14 mouse cellular contexts compared by ENCODE assay signal in the genomic region with DNA sequence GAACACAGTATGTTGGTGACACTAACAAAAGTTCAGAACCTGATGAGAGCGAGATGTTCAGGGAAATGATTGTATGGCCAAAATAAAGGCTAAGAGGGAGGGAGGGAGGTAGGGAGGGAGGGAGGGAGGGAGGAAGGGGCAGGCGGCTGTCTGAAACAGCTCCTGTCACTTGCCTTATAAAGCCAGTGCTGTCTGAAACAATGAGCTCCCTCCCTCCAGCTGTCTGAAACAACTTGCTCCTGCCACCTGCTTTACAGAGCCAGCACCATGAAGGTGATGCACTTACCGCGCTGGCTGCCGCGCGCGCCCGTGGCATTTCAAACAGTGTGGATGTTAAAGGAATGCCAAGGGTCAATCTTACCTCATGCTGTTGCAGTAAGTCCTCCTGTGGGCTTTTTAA.
DNase-seq lines count a peak whose midpoint lies in the region; ATAC-seq and TF ChIP-seq lines count a peak whose summit lies in the region.
"Had no signal": no experiment of that assay in that cellular context is flagged by ENCODE, and none has a peak within 500 bp of the region (broad histone marks: within the 10 kb centered on the region; RNA-seq: fewer than 3 reads in every experiment).

No protein-coding gene starts in this region.

- TF ChIP-seq CTCF in brain, embryonic 14.5 days (IDR thresholded peaks at IDR 0.05; ENCODE audit: borderline replicate concordance, extremely low read depth, insufficient read depth, insufficient read length): no peak

- H3K9me3 ChIP-seq in heart, embryonic 11.5 days (replicated peaks; ENCODE audit: control insufficient read depth, low read length): no peaks in the 10 kb centered on the region
- H3K9me3 ChIP-seq in limb, embryonic 11.5 days (ENCODE audit: control insufficient read depth, low read length): no peaks in the 10 kb centered on the region
- H3K9me3 ChIP-seq in limb, embryonic 10.5 days (replicated peaks): no peaks in the 10 kb centered on the region
- H3K9me3 ChIP-seq: embryonic facial prominence, embryonic 10.5 days had no signal

- no peak for TF ChIP-seq POLR2A in brain, embryonic 14.5 days (IDR thresholded peaks at IDR 0.05; ENCODE audit: borderline replicate concordance, extremely low read depth, insufficient read depth, insufficient read length, poor library complexity, severe bottlenecking)

- no peak overlapping the region for H3K27ac ChIP-seq in heart, embryonic 11.5 days (ENCODE audit: low read depth, low read length)
- H3K27ac ChIP-seq in limb, embryonic 11.5 days (replicated peaks; ENCODE audit: low read depth, low read length): no peak overlapping the region
- H3K27ac ChIP-seq in limb, embryonic 10.5 days: no peak overlapping the region
- H3K27ac ChIP-seq: embryonic facial prominence, embryonic 10.5 days had no signal

- no peak overlapping the region for H3K9ac ChIP-seq in heart, embryonic 11.5 days (ENCODE audit: low read depth, low read length)
- no peak overlapping the region for H3K9ac ChIP-seq in limb, embryonic 11.5 days (ENCODE audit: low read length)

- 25% methylated on average over 9 of the region's 9 CpGs for WGBS in heart, embryonic 11.5 days (ENCODE audit: insufficient replicate concordance)
- 20% methylated on average over 9 of the region's 9 CpGs for WGBS in limb, embryonic 11.5 days
- 30% methylated on average over 9 of the region's 9 CpGs for WGBS in limb, embryonic 10.5 days

- 0 out of 2 replicates have a peak, but pooled peaks have one; percentile 39 for ATAC-seq in heart, embryonic 11.5 days (replicated peaks; ENCODE audit: insufficient number of reproducible peaks, low FRiP score, low TSS enrichment)
- no peak for ATAC-seq in limb, embryonic 11.5 days (ENCODE audit: insufficient number of reproducible peaks, low FRiP score, low TSS enrichment, low read depth)

- no peaks in the 10 kb centered on the region for H3K27me3 ChIP-seq in heart, embryonic 11.5 days (ENCODE audit: control insufficient read depth, insufficient read depth, low read length)
- H3K27me3 ChIP-seq in limb, embryonic 11.5 days (ENCODE audit: control insufficient read depth, insufficient read depth, low read length): no peaks in the 10 kb centered on the region
- no peaks in the 10 kb centered on the region for H3K27me3 ChIP-seq in limb, embryonic 10.5 days (ENCODE audit: low read depth, poor library complexity, severe bottlenecking)

- H3K4me1 ChIP-seq in heart, embryonic 11.5 days (ENCODE audit: control insufficient read depth, insufficient read depth, low read length): peaks cover 4% of the 10 kb centered on the region
- H3K4me1 ChIP-seq in limb, embryonic 11.5 days (ENCODE audit: control insufficient read depth, insufficient read depth, low read length): no peaks in the 10 kb centered on the region
- H3K4me1 ChIP-seq in limb, embryonic 10.5 days: peaks cover 8% of the 10 kb centered on the region

- H3K4me3 ChIP-seq in heart, embryonic 11.5 days (ENCODE audit: low read depth, low read length): no peak overlapping the region
- no peak overlapping the region for H3K4me3 ChIP-seq in limb, embryonic 11.5 days (ENCODE audit: low read depth, low read length)
- no peak overlapping the region for H3K4me3 ChIP-seq in limb, embryonic 10.5 days
- H3K4me3 ChIP-seq: embryonic facial prominence, embryonic 10.5 days had no signal

- DNase-seq in heart, adult 9 months (ENCODE audit: low spot score in 2 of 2): no peak
- DNase-seq in limb, embryonic 11.5 days (ENCODE audit: low spot score): peak; percentile 25
- DNase-seq in limb, embryonic 10.5 days (ENCODE audit: low spot score): no peak
- peak; percentile 12 for DNase-seq in 3134 (ENCODE audit: extremely low read depth, insufficient read length, low spot score)
- peak; percentile 43 for DNase-seq in brain, embryonic 14.5 days (ENCODE audit: low read depth)
- DNase-seq in adrenal gland, postnatal 14 days: no peak
- DNase-seq: adrenal gland, postnatal 36 days; cerebellum, postnatal 10 days; kidney, postnatal 4 days; lung, adult 18-20 months; right cerebral cortex, postnatal 4 days; thymus, postnatal 36 days had no signal

- H3K4me2 ChIP-seq in heart, embryonic 11.5 days: peak overlapping the region; percentile 37; the same call in 1 of the 2 replicates
- H3K4me2 ChIP-seq in limb, embryonic 11.5 days (ENCODE audit: low read depth, severe bottlenecking): no peak overlapping the region

- no peaks in the 10 kb centered on the region for H3K36me3 ChIP-seq in heart, embryonic 11.5 days (ENCODE audit: control insufficient read depth, insufficient read depth, low read length)
- no peaks in the 10 kb centered on the region for H3K36me3 ChIP-seq in limb, embryonic 11.5 days (ENCODE audit: control insufficient read depth, insufficient read depth, low read length)
- no peaks in the 10 kb centered on the region for H3K36me3 ChIP-seq in limb, embryonic 10.5 days
- H3K36me3 ChIP-seq: embryonic facial prominence, embryonic 10.5 days had no signal

Comparison
In these comparisons a context has a peak if more than half of its experiments do, and no peak if none do; other contexts are left out.
1. DNase-seq: peak in limb, embryonic 11.5 days (single experiment), 3134 (single experiment) and brain, embryonic 14.5 days (single experiment); none in heart, adult 9 months (0 of 2), limb, embryonic 10.5 days (single experiment) and adrenal gland, postnatal 14 days (single experiment).